Mouse (Mus musculus): Measurements from ENCODE around the gene Cox5a.

Cox5a gene

DNA sequence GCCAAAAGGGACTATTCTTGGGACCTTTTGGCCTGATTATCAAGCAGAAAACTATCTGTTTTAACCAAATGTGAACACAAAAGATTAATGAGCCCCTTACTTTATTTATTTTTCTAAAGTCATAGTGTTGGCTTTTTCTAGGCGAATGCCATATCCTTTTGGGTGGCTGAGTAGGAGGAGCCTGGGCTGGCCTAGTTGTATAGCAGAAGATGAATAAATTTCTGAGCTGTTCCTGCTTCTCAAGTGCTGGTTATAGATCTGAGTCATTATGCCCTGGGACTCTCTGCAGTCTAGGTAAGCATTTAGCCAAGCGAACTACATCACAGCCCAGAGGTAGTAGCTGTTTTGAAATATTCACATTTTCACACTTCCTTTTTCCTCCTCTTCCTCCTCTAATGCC, 4.4 kb downstream of the Cox5a start:
- no peak for DNase-seq (ENCODE audit: low read depth, low spot score)

- no peak for DNase-seq (ENCODE audit: low read depth, low spot score)
Observed at GRCm38 (mm10) chr9:57526435-57526834, 5.4 kb downstream of the Cox5a start.

DNA sequence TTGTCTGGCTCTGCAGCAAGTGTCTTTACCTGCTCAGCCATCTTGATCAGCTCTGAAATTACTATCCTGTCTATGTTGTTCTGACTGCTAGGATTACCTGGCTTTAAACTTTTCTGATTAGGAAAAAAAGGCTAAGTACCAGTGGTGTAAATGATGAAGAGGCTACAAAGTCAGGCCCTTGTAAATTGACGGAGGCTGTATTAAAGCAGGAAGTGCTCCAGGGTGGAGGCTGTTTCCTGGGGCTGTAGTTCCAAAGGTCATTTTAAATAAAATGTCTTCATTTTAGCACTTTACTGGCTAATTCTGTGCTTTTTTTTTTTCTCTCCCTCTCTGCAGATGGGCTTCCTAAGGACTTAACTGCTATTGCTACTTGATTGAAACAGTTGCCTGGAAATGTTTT, 10.9 kb downstream of the Cox5a start:
- DNase-seq (ENCODE audit: low read depth, low spot score): no peak

GRCm38 (mm10) chr9:57536362-57536761, 15.3 kb downstream of the Cox5a start:
- DNase-seq (ENCODE audit: low read depth, low spot score): no peak

DNA sequence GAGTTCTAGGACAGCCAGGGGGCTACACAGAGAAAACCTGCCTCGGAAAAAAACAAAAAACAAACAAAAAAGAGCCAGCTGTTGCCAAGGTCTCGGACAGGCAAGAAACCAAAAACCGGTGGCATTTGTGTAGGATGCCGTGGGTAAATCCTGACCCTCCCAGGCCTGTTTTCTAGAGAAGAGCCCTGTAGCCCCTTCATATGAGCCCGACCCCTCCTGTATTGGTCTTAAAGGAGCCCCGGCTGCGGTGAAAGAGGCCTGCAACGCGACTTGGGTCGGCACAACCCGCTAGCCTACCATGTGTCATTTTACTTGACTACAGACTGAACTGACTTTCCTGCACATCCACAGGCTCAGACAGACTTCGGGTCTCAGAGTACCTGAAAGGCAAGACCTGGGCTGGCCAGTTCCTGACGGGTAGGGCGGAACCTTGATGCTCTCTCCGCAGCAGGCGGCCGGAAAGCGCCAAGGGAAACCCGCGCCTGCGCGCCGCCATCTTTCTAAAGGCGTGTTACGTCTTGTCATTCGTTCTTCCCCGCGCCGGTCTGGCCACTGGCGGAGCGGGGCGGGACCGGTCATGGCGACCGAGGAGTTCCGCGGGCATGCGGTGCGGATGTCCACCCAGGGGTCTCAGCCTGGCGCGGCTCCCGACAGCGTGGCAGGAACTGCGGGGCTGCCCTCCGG, 16.1 kb downstream of the Cox5a start, which contains the start of gene Fam219b:
Fam219b (plus strand) TSS at position 485 of the 684 bp plus-strand sequence.
- peak; percentile 84 for DNase-seq (ENCODE audit: low read depth, low spot score)

GRCm38 (mm10) chr9:57537728-57538181, 16.7 kb downstream of the Cox5a start:
- DNase-seq (ENCODE audit: low read depth, low spot score): no peak

GRCm38 (mm10) chr9:57539550-57539949, 18.5 kb downstream of the Cox5a start:
- no peak for DNase-seq (ENCODE audit: low read depth, low spot score)

DNA sequence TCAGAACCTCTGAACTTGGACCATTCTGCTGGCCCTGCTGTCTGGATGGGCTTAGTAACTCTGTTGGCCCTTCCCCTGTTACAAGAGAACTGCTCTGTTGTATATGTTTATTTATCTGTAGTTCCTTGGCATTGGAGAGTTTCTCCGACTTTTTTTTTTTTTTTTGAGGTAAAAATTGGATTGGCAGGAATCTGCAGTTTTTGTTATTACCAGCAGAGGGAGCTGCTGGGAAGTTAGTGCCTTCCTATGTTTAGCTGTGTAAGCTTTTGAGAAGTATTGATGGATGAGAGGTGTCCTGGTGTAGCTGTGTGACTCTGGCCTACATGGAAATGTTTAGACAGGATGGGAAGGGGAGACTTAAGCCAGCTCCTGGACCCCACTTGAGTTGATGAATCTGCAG, 20.2 kb downstream of the Cox5a start:
- no peak for DNase-seq (ENCODE audit: low read depth, low spot score)

DNA sequence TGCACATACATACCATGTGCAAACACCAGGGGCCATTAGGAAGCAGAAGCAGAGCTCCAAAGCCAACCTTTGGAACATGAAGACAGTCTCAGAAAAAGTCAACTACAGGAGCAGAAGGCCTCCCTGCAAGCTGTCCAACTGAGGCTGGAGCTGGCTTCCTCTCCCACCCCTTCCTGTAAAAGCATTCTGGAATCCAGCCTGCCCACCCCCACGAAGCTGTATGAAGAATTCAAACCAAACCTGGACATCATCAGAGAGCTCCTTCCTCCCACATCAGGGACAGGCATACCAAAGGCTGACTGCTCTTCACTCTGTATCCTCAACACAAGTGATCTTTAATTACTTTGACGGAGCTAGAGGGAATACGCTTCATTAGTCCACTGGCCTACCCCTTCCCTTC, 22.9 kb downstream of the Cox5a start:
- no peak for DNase-seq (ENCODE audit: low read depth, low spot score)

DNA sequence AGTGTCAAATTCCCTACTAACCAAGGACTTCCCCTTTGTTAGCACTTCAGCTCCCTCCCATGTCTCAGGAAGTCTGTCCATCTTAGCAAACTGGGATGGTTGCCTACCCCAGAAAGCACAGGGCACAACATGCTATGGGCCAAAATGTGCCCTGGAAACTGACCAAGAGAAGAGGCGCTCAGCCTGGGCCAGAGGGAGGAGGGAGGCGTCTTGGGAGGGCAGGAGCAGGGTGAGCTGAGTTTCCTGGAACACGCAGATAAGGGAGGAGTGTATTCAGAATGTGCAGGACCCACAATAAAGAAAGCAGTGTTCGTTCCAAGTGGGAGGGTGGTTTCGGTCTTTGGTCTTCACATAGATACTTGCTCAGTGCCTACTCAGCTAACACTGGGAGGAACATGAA, 26.2 kb downstream of the Cox5a start:
- DNase-seq (ENCODE audit: low read depth, low spot score): no peak

- DNase-seq (ENCODE audit: low read depth, low spot score): no peak
Observed at GRCm38 (mm10) chr9:57547869-57548268, 26.8 kb downstream of the Cox5a start.

- DNase-seq (ENCODE audit: low read depth, low spot score): no peak
Observed at GRCm38 (mm10) chr9:57549186-57549585, 28.1 kb downstream of the Cox5a start.

DNA sequence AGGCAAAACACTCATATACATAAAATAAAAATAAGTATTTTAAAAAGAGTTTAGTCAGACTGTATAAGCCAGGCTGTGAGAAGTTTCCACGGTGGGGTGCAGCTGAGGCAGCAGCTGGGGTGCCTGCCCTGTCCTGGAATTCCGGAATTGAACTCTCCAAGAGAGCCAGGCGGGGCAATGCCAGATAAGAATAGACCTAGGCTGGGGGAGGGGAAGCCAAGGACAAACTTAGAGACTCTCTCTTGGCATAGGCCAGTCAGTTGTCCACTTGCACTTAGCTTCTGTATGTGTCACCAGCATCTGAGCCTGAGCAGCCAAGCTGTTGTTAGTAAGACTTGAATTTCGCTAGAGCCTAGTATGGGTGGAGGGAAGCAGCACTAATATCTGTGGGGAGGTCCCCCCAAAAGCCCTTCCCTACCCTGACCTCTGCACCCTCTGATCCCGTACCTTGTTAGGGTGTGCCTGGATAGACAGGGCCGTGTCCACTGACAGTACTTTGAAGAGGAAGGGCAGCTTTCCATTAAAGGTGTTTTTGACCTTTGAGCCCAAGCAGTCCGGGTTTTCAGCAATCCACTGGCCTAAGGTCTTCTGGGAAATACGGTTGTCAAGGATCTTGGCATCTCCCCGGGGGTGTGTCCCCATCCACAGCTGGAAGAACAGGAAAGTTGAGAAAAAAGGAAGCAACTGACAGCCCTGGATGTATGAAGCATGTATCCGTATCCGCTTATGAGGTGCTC, 29.2 kb downstream of the Cox5a start:
- no peak for DNase-seq (ENCODE audit: low read depth, low spot score)

DNA sequence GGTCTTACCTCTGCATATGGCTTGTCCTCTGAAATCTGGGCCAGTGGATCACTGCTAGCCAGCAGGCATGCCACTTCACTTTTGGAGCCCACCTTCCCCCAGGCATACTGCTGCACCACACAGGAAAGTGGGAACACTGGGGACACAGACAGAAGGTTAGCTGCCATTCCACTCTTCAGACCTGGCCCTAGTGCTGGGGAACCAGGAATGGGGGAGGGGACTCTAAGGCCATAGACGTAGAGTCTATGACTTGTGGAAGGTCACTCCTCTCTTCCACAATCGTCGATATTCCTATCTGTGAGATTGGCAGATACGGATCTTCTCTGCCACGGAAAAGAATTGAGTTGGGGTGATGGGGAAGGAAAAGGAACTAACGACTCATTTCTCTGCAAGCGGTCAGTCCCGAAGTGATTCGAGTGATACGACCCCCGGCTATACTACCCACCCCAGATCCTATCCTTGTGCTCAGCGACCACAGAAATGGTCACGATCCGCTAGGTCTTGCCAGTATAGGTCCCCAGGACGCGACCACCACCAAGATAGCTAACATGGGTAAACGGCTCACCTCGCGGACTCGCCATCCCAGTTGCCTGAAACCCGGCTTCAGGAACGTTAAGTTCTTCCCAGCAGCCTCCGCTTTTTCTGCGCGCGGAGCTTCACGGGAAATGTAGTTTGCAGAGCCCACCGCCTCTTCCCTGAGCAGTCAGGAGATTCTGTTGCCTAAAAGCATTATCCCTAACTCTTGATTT, 31.2 kb downstream of the Cox5a start, which contains the start of gene Mpi:
Mpi (minus strand) TSS at position 625 of the 749 bp plus-strand sequence.
- peak; percentile 76 for DNase-seq (ENCODE audit: low read depth, low spot score)

DNA sequence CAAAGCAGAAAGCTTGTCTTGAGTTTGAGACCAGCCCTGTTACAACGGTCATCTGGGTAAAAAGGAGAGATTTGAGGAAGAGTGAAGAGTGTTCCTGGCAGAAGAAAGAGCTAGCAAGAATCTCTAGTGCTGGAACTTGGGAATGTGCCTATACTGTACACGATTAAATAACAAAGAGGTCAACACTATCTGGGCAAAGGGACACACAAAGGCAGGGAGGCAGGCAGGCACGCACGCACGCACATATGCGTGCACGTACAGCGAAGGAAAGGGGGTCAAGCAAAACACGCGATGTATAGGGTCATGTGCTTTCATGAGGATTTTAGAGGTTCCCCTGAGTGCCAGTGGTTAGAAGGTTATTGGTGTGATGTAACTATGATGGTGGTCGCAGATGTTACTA, 32.0 kb downstream of the Cox5a start:
- DNase-seq (ENCODE audit: low read depth, low spot score): no peak

DNA sequence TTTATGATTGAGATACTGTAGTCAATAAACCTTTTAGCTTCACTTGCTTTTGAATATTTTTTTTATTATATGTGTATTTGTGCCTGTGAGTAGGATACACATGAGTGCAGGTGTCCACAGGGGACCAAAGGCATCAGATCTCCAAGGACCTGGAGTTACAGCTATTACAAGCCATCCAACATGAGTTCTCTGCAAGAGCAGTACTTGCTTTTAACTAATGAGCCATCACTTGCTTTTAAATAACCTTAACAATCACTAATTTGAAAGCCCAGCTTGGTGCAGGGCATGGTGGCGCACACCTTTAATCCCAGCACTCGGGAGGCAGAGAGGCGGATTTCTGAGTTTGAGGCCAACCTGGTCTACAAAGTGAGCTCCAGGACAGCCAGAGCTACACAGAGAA, 33.7 kb downstream of the Cox5a start:
- no peak for DNase-seq (ENCODE audit: low read depth, low spot score)

- no peak for DNase-seq (ENCODE audit: low read depth, low spot score)
Observed at GRCm38 (mm10) chr9:57557215-57557614, 36.1 kb downstream of the Cox5a start.

DNA sequence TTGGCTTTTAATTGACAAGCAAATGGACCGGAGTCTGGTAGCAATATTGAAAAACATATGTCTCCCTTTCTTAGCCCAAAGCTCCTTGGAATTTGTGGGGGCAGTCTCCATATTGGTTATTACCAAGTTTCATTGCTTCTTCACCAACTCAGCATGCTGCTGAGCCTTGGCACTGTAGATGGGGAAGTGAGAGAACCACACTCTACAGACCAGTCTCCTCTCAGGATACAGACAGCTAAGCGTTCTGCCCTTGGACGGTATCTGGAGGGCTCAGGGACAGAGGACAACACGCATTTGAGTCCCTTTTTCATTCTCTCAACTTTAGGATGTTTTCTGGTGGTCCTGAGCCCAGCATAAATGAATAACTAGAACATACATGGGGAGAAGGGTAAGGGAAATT, 37.6 kb downstream of the Cox5a start:
- no peak for DNase-seq (ENCODE audit: low read depth, low spot score)

DNA sequence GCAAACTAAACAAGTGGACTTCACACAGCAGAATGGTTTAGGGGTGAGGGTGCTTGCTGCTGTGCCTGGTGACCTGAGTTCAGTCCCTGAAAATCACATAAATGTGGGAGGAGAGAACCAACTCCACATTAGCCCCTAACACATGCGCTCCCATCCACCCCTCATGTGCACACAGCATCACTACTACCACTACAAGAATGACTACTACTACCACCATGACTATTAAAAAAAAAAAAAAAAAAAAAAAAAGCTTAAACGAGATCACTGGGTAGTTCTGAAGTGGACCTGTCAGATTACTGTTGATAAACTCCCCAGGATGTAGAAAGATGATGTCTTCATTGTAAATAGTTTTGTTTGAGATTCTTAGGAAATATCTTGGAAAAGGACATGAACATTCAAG, 38.5 kb downstream of the Cox5a start:
- DNase-seq (ENCODE audit: low read depth, low spot score): no peak

DNA sequence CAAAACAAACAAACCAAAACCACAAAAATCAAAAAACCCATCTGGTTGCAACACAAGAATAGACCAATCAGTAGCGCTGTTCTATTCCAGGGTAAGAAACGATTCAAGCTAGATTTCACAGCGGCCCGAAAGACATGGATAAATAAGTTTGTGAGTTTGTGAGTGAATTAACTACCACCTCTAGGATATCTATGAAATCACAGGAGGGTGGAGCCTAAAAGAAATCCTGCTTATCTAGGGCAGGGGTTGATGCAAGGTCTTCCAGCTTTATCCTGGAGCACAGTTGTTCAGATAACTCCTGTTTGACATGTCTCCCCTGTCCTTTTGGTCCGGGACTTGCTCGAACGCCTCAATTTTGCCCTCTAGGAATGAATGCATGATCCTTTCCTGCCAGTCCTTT, 39.2 kb downstream of the Cox5a start:
- DNase-seq (ENCODE audit: low read depth, low spot score): no peak

DNA sequence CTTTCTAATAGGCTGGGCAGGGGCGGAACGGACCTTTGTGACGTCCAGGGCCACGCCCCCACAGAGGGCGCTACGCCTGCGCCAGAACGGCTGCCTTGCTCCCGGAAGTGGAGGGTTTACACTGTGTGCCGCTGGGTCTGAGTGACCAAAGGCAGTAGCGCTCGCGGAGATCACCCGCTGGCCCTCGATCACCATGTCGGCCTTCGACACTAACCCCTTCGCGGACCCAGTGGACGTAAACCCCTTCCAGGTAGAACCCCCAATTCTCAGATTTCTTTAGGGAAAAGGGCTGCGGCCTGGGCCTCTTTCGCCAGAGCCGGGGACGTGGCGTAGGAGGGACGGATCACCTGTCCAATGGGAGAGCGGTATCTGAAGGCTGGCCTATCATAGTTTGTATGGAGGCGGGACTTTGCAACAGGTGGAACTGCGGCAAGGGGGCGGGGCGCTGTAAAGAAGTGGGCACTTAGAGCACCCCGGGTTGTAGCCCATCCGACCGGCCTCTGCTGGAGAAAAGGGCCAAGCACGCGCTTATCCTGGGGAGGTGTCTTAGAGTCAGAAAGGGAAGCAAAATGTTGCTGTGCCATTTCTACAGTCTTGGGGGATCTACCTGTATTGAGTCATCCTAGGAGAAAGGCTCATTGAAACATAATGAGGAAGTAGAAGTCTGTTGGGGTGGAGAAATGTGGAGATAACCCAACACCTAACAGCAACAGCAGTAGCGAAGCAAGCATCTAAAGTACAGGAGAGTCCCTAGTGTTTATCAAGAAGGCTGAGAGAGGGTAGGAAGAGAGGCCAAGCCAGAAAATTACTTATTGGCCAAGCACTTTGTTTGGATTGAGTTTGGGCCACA, 40.0 kb downstream of the Cox5a start, which contains the start of gene Scamp2:
Scamp2 (plus strand) TSS at position 83 of the 850 bp plus-strand sequence.
- DNase-seq (ENCODE audit: low read depth, low spot score): peak; percentile 93

Measured in telencephalon, adult 2 months (tissue).